Mouse (Mus musculus): ENCODE results near the gene Gm21887. TPM values are rescaled to one million over a fixed set of nuclear protein-coding genes. Genes with fewer than 3 reads are reported as not detected.
"Not testable (repeated sequence)": the region's sequence is repeated elsewhere in the genome, so short reads cannot be mapped to it uniquely, and the experiment has no call there.

Gene Gm21887
- 139 and 172 TPM in 2 replicates for polyA plus RNA-seq (2015; fragmentation: Nextera tagmentation; extraction: Ambion mirVana)

GRCm38 (mm10) chrX:170009016-170009750 lies at the start of gene Gm21887:
Gm21887 (plus strand) TSS chrX:170009659.
- Histone ChIP-seq H3K27ac (replicated peaks) (peak within 1 kb of the TSS; percentile 77), H3K4me2 (peak within 1 kb of the TSS; percentile 24; the same call in 1 of the 2 replicates), H3K9ac (peak within 1 kb of the TSS; percentile 78), H3K9me3 (peaks cover 34% of the 10 kb centered on the region), H3K36me3 (peaks cover 16% of the 10 kb centered on the region), H3K4me3 (peak within 1 kb of the TSS; percentile 50)
- not testable (repeated sequence) for H3K27me3 ChIP-seq; H3K4me1 ChIP-seq (replicated peaks)
- WGBS: 72% methylated on average over 116 of the region's 118 CpGs
- peak; percentile 90 for ATAC-seq (ENCODE audit: low read depth)

DNA sequence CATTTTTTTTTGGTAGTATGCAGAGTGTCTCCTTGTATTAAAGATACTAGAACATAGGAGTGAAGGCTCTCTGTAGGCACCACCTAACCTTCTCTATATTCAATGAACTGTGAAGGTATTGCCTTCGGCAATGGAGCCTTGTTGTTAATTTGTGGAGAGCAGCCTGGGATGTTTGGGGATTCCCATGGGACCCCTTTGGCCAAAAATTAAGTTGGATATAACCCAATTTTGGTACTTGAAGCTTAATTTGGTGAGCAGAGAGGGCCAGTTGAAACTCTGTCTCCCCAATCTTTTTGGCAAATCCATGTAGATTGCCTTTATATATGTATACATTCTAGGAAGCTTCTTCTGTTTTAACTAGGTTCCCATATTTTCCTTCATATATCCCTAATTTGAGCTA lies 40.1 kb upstream of the Gm21887 start:
- H3K4me1 ChIP-seq (replicated peaks): no peaks in the 10 kb centered on the region
- H3K27me3 ChIP-seq: peaks cover 7% of the 10 kb centered on the region; the same call in 1 of the 2 replicates
- no peak overlapping the region for H3K27ac ChIP-seq (replicated peaks)
- peaks cover 14% of the 10 kb centered on the region for H3K36me3 ChIP-seq
- no peak for ATAC-seq (ENCODE audit: low read depth)
- H3K4me3 ChIP-seq: no peak overlapping the region
- no peak overlapping the region for H3K4me2 ChIP-seq
- H3K9ac ChIP-seq: no peak overlapping the region
- 65% methylated on average over 1 of the region's 1 CpGs for WGBS
- peaks cover 31% of the 10 kb centered on the region; the same call in 1 of the 2 replicates for H3K9me3 ChIP-seq

DNA sequence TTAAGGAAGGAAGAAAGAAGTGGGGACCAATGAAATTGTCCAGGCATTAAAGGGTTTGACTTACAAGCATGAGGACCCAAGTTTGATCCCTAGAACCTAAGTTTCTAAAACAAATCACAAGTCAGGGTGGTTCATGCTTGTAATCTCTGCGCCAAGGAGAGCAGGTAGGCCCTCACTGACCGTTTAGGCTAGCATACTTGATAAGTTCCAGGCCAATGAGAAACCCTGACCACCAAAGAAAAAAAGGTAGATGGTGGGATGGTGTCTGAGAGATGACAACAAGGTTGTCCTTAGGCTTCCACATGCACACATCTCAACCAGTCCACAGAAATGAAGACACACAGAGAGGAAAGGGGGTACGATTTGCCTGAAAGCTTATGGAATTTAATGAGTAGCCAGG lies 39.7 kb upstream of the Gm21887 start:
- 88% methylated on average over 3 of the region's 3 CpGs for WGBS
- not testable (repeated sequence) for ATAC-seq (ENCODE audit: low read depth); H3K4me2 ChIP-seq; H3K27me3 ChIP-seq; H3K4me3 ChIP-seq; H3K9ac ChIP-seq; H3K4me1 ChIP-seq (replicated peaks); H3K27ac ChIP-seq (replicated peaks)
- Histone ChIP-seq H3K9me3 (peaks cover 31% of the 10 kb centered on the region; the same call in 1 of the 2 replicates), H3K36me3 (peaks cover 17% of the 10 kb centered on the region)

GRCm38 (mm10) chrX:169970546-169970945 lies 38.9 kb upstream of the Gm21887 start:
- ATAC-seq (ENCODE audit: low read depth); H3K9ac ChIP-seq; H3K4me2 ChIP-seq; H3K4me3 ChIP-seq; H3K27ac ChIP-seq (replicated peaks); H3K4me1 ChIP-seq (replicated peaks); H3K27me3 ChIP-seq: not testable (repeated sequence)
- 90% methylated on average over 7 of the region's 7 CpGs for WGBS
- Histone ChIP-seq H3K36me3 (peaks cover 23% of the 10 kb centered on the region), H3K9me3 (peaks cover 37% of the 10 kb centered on the region)

- H3K4me3 ChIP-seq; H3K9ac ChIP-seq; ATAC-seq (ENCODE audit: low read depth); H3K27me3 ChIP-seq; H3K4me2 ChIP-seq; H3K4me1 ChIP-seq (replicated peaks); H3K27ac ChIP-seq (replicated peaks): not testable (repeated sequence)
- 90% methylated on average over 6 of the region's 6 CpGs for WGBS
- Histone ChIP-seq H3K36me3 (peaks cover 26% of the 10 kb centered on the region), H3K9me3 (peaks cover 42% of the 10 kb centered on the region)
Observed at GRCm38 (mm10) chrX:169971562-169971961, 37.9 kb upstream of the Gm21887 start.

DNA sequence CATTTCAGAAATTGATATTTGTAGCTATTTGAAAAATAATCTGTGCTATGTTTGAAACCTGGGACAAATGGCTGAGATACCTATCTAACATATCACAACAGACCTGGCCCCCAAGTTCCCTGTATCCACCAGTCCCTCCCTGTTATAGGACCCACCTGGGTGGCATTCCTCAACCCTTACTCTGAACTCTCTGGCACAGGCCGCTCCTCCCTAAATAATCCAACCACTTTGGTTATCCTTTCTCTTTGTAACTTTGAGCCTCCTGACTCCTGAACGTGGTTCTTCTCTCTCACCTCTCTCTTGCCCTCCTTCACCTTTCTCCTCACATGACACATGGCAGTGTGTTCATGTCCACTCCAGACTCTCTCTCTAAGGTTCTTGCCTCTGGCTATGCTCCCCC lies 37.3 kb upstream of the Gm21887 start:
- not testable (repeated sequence) for H3K4me2 ChIP-seq; H3K27me3 ChIP-seq; H3K9ac ChIP-seq; H3K4me1 ChIP-seq (replicated peaks); H3K27ac ChIP-seq (replicated peaks); H3K4me3 ChIP-seq
- ATAC-seq (ENCODE audit: low read depth): peak; percentile 45; the same call in 1 of the 2 replicates
- Histone ChIP-seq H3K36me3 (peaks cover 28% of the 10 kb centered on the region), H3K9me3 (peaks cover 42% of the 10 kb centered on the region)
- WGBS: 73% methylated on average over 2 of the region's 2 CpGs

GRCm38 (mm10) chrX:169972791-169973494 lies 36.5 kb upstream of the Gm21887 start:
- H3K4me2 ChIP-seq; H3K27me3 ChIP-seq; H3K4me3 ChIP-seq; H3K4me1 ChIP-seq (replicated peaks); ATAC-seq (ENCODE audit: low read depth); H3K27ac ChIP-seq (replicated peaks); H3K9ac ChIP-seq: not testable (repeated sequence)
- Histone ChIP-seq H3K9me3 (peaks cover 44% of the 10 kb centered on the region), H3K36me3 (peaks cover 32% of the 10 kb centered on the region)
- 75% methylated on average over 6 of the region's 6 CpGs for WGBS

GRCm38 (mm10) chrX:169973806-169974205 lies 35.7 kb upstream of the Gm21887 start:
- not testable (repeated sequence) for H3K4me1 ChIP-seq (replicated peaks); ATAC-seq (ENCODE audit: low read depth); H3K27ac ChIP-seq (replicated peaks); H3K4me3 ChIP-seq; H3K9ac ChIP-seq; H3K27me3 ChIP-seq; H3K4me2 ChIP-seq
- WGBS: 63% methylated on average over 3 of the region's 3 CpGs
- Histone ChIP-seq H3K9me3 (peaks cover 53% of the 10 kb centered on the region), H3K36me3 (peaks cover 39% of the 10 kb centered on the region)

- H3K27ac ChIP-seq (replicated peaks): not testable (repeated sequence)
- 68% methylated on average over 4 of the region's 4 CpGs for WGBS
Observed at GRCm38 (mm10) chrX:169974456-169974855, 35.0 kb upstream of the Gm21887 start.

GRCm38 (mm10) chrX:169974974-169975373 lies 34.5 kb upstream of the Gm21887 start:
- H3K4me1 ChIP-seq (replicated peaks); H3K27me3 ChIP-seq; H3K4me2 ChIP-seq; ATAC-seq (ENCODE audit: low read depth); H3K27ac ChIP-seq (replicated peaks); H3K4me3 ChIP-seq; H3K9ac ChIP-seq: not testable (repeated sequence)
- Histone ChIP-seq H3K9me3 (peaks cover 60% of the 10 kb centered on the region), H3K36me3 (peaks cover 35% of the 10 kb centered on the region)
- 72% methylated on average over 6 of the region's 6 CpGs for WGBS

More at GRCm38 (mm10) chrX:169974456-169974855, 35.0 kb upstream of the Gm21887 start:
- H3K4me2 ChIP-seq; H3K4me3 ChIP-seq; ATAC-seq (ENCODE audit: low read depth); H3K4me1 ChIP-seq (replicated peaks); H3K9ac ChIP-seq; H3K27me3 ChIP-seq: not testable (repeated sequence)
- Histone ChIP-seq H3K36me3 (peaks cover 39% of the 10 kb centered on the region), H3K9me3 (peaks cover 58% of the 10 kb centered on the region)

GRCm38 (mm10) chrX:169975681-169976131 lies 33.8 kb upstream of the Gm21887 start:
- WGBS: 78% methylated on average over 3 of the region's 3 CpGs
- not testable (repeated sequence) for H3K9ac ChIP-seq; H3K27me3 ChIP-seq; H3K27ac ChIP-seq (replicated peaks); ATAC-seq (ENCODE audit: low read depth); H3K4me2 ChIP-seq; H3K4me3 ChIP-seq; H3K4me1 ChIP-seq (replicated peaks)
- H3K9me3 ChIP-seq: peaks cover 62% of the 10 kb centered on the region
- peaks cover 36% of the 10 kb centered on the region for H3K36me3 ChIP-seq

GRCm38 (mm10) chrX:169976340-169976739 lies 33.1 kb upstream of the Gm21887 start:
- H3K9me3 ChIP-seq: peaks cover 67% of the 10 kb centered on the region
- ATAC-seq (ENCODE audit: low read depth); H3K4me1 ChIP-seq (replicated peaks); H3K27me3 ChIP-seq; H3K4me2 ChIP-seq; H3K9ac ChIP-seq; H3K4me3 ChIP-seq; H3K27ac ChIP-seq (replicated peaks): not testable (repeated sequence)
- peaks cover 38% of the 10 kb centered on the region for H3K36me3 ChIP-seq
- 72% methylated on average over 5 of the region's 5 CpGs for WGBS
